Mouse (Mus musculus) embryonic facial prominence, embryonic 13.5 days (tissue): ENCODE data around the gene Plpp3. TPM values are rescaled to one million over a fixed set of nuclear protein-coding genes. Genes with fewer than 3 reads are reported as not detected.

Experiments
- ATAC-seq: fragments of 200-750 bp; cut with Nextera tagmentation; 2 replicates; pipeline ENCODE4 v1.8.0; 2017; ENCODE audit warnings: low read depth; ENCODE audit not compliant: insufficient number of reproducible peaks, insufficient read depth, low FRiP score, low TSS enrichment
- H3K27ac ChIP-seq: fragments of 300-500 bp; sonication (generic); 2 replicates; pipeline ENCODE4 v1.5.1; 2015; ENCODE audit warnings: moderate library complexity, mild to moderate bottlenecking, inconsistent platforms
- H3K27me3 ChIP-seq: fragments of 300-500 bp; sonication (generic); 2 replicates; pipeline ENCODE4 v1.6.1; 2015; ENCODE audit warnings: mild to moderate bottlenecking, inconsistent platforms
- H3K36me3 ChIP-seq: fragments of 300-500 bp; sonication (generic); 2 replicates; pipeline ENCODE4 v1.6.1; 2015; ENCODE audit warnings: mild to moderate bottlenecking, inconsistent platforms
- H3K4me1 ChIP-seq: fragments of 300-500 bp; sonication (generic); 2 replicates; pipeline ENCODE4 v1.6.1; 2015; ENCODE audit warnings: inconsistent platforms
- H3K4me2 ChIP-seq: fragments of 300-500 bp; sonication (generic); 2 replicates; pipeline ENCODE4 v1.6.1; 2015; ENCODE audit warnings: moderate library complexity, mild to moderate bottlenecking, inconsistent platforms
- H3K4me3 ChIP-seq: fragments of 300-500 bp; sonication (generic); 2 replicates; pipeline ENCODE4 v1.5.1; 2015; ENCODE audit warnings: mild to moderate bottlenecking, inconsistent platforms
- H3K9ac ChIP-seq: fragments of 300-500 bp; sonication (generic); 2 replicates; pipeline ENCODE4 v1.6.1; 2015; ENCODE audit warnings: mild to moderate bottlenecking, inconsistent platforms
- H3K9me3 ChIP-seq: fragments of 300-500 bp; sonication (generic); 2 replicates; pipeline ENCODE4 v1.6.1; 2016; ENCODE audit warnings: inconsistent platforms
- WGBS: fragments of 180-500 bp; shearing (Covaris S2); methylation state at CpG from one replicate; pipeline ENCODE4 v1.1.7; 2015; ENCODE audit warnings: mixed read lengths; 5-methylcytosine and 5-hydroxymethylcytosine counted together
- polyA plus RNA-seq: library from polyadenylated mRNA; unstranded; fragments of >200 nt; fragmentation: Nextera tagmentation; extraction: Ambion mirVana; gene quantifications from 2 replicates; pipeline ENCODE4 v1.2.1, GENCODE M21; 2015

Gene Plpp3
- polyA plus RNA-seq, 1 experiment from 2014 or later: 150 TPM

- Histone ChIP-seq H3K4me3 (no peak overlapping the region), H3K27ac (peak overlapping the region; percentile 62), H3K36me3 (peaks cover 37% of the 10 kb centered on the region), H3K4me2 (0 out of 2 replicates have a peak overlapping the region, but pooled peaks have one; percentile 1), H3K27me3 (no peaks in the 10 kb centered on the region), H3K4me1 (peaks cover 50% of the 10 kb centered on the region), H3K9me3 (no peaks in the 10 kb centered on the region), H3K9ac (no peak overlapping the region)
- 42% methylated on average over 16 of the region's 16 CpGs for WGBS
- ATAC-seq: 0 out of 2 replicates have a peak, but pooled peaks have one; percentile 37
Observed at GRCm38 (mm10) chr4:105175255-105176035, 18.3 kb downstream of the Plpp3 start.

- WGBS: 41% methylated on average over 16 of the region's 16 CpGs
- peak; percentile 71; the same call in 1 of the 2 replicates for ATAC-seq
- H3K27ac ChIP-seq: no peak overlapping the region
Observed at GRCm38 (mm10) chr4:105181014-105181658, 24.0 kb downstream of the Plpp3 start.

GRCm38 (mm10) chr4:105181659-105182167 lies 24.6 kb downstream of the Plpp3 start:
- no peak overlapping the region for H3K9ac ChIP-seq
- H3K4me3 ChIP-seq: no peak overlapping the region
- peaks cover 66% of the 10 kb centered on the region for H3K4me1 ChIP-seq
- H3K9me3 ChIP-seq: no peaks in the 10 kb centered on the region
- no peaks in the 10 kb centered on the region for H3K27me3 ChIP-seq
- H3K36me3 ChIP-seq: peaks cover 16% of the 10 kb centered on the region
- no peak for ATAC-seq
- 42% methylated on average over 3 of the region's 3 CpGs for WGBS
- no peak overlapping the region for H3K4me2 ChIP-seq
- H3K27ac ChIP-seq: no peak overlapping the region

More at GRCm38 (mm10) chr4:105181014-105181658, 24.0 kb downstream of the Plpp3 start:
- Histone ChIP-seq H3K9me3 (no peaks in the 10 kb centered on the region), H3K9ac (no peak overlapping the region), H3K27me3 (no peaks in the 10 kb centered on the region), H3K4me2 (no peak overlapping the region), H3K4me3 (no peak overlapping the region), H3K4me1 (peaks cover 60% of the 10 kb centered on the region), H3K36me3 (peaks cover 20% of the 10 kb centered on the region)

GRCm38 (mm10) chr4:105182249-105182648 lies 25.1 kb downstream of the Plpp3 start:
- WGBS: 49% methylated on average over 5 of the region's 5 CpGs
- H3K4me1 ChIP-seq: peaks cover 72% of the 10 kb centered on the region
- ATAC-seq: no peak
- no peak overlapping the region for H3K9ac ChIP-seq
- H3K9me3 ChIP-seq: no peaks in the 10 kb centered on the region
- H3K36me3 ChIP-seq: peaks cover 16% of the 10 kb centered on the region
- no peaks in the 10 kb centered on the region for H3K27me3 ChIP-seq
- H3K4me3 ChIP-seq: no peak overlapping the region
- H3K27ac ChIP-seq: no peak overlapping the region
- H3K4me2 ChIP-seq: no peak overlapping the region

GRCm38 (mm10) chr4:105184490-105184889 lies 27.3 kb downstream of the Plpp3 start:
- H3K4me3 ChIP-seq: no peak overlapping the region
- no peak overlapping the region for H3K4me2 ChIP-seq
- ATAC-seq: no peak
- H3K9me3 ChIP-seq: no peaks in the 10 kb centered on the region
- H3K9ac ChIP-seq: no peak overlapping the region
- H3K36me3 ChIP-seq: peaks cover 12% of the 10 kb centered on the region
- no peaks in the 10 kb centered on the region for H3K27me3 ChIP-seq
- H3K4me1 ChIP-seq: peaks cover 75% of the 10 kb centered on the region
- no peak overlapping the region for H3K27ac ChIP-seq
- WGBS: 58% methylated on average over 4 of the region's 4 CpGs

GRCm38 (mm10) chr4:105184924-105185323 lies 27.8 kb downstream of the Plpp3 start:
- WGBS: 74% methylated on average over 6 of the region's 6 CpGs
- no peak overlapping the region for H3K4me3 ChIP-seq
- no peak overlapping the region for H3K9ac ChIP-seq
- H3K36me3 ChIP-seq: peaks cover 8% of the 10 kb centered on the region
- no peak overlapping the region for H3K27ac ChIP-seq
- peaks cover 75% of the 10 kb centered on the region for H3K4me1 ChIP-seq
- no peaks in the 10 kb centered on the region for H3K27me3 ChIP-seq
- H3K4me2 ChIP-seq: no peak overlapping the region
- ATAC-seq: no peak
- no peaks in the 10 kb centered on the region for H3K9me3 ChIP-seq

GRCm38 (mm10) chr4:105186654-105187053 lies 29.5 kb downstream of the Plpp3 start:
- Histone ChIP-seq H3K4me3 (no peak overlapping the region), H3K27ac (no peak overlapping the region), H3K4me1 (peaks cover 75% of the 10 kb centered on the region), H3K9ac (no peak overlapping the region), H3K4me2 (no peak overlapping the region), H3K9me3 (no peaks in the 10 kb centered on the region), H3K36me3 (peaks cover 5% of the 10 kb centered on the region; the same call in 1 of the 2 replicates), H3K27me3 (no peaks in the 10 kb centered on the region)
- 91% methylated on average over 10 of the region's 10 CpGs for WGBS
- ATAC-seq: no peak

GRCm38 (mm10) chr4:105187873-105188272 lies 30.7 kb downstream of the Plpp3 start:
- no peaks in the 10 kb centered on the region for H3K27me3 ChIP-seq
- H3K4me1 ChIP-seq: peaks cover 77% of the 10 kb centered on the region
- no peak overlapping the region for H3K4me2 ChIP-seq
- WGBS: 89% methylated on average over 7 of the region's 7 CpGs
- ATAC-seq: no peak
- no peak overlapping the region for H3K27ac ChIP-seq
- H3K36me3 ChIP-seq: no peaks in the 10 kb centered on the region
- no peak overlapping the region for H3K9ac ChIP-seq
- H3K4me3 ChIP-seq: no peak overlapping the region
- H3K9me3 ChIP-seq: no peaks in the 10 kb centered on the region

GRCm38 (mm10) chr4:105188801-105189200 lies 31.7 kb downstream of the Plpp3 start:
- Histone ChIP-seq H3K27me3 (no peaks in the 10 kb centered on the region), H3K4me1 (peaks cover 78% of the 10 kb centered on the region), H3K36me3 (peaks cover 2% of the 10 kb centered on the region; the same call in 1 of the 2 replicates), H3K27ac (no peak overlapping the region), H3K9ac (no peak overlapping the region), H3K4me2 (no peak overlapping the region), H3K4me3 (no peak overlapping the region), H3K9me3 (no peaks in the 10 kb centered on the region)
- 73% methylated on average over 7 of the region's 7 CpGs for WGBS
- no peak for ATAC-seq

- H3K27ac ChIP-seq: no peak overlapping the region
- no peaks in the 10 kb centered on the region for H3K27me3 ChIP-seq
- H3K9ac ChIP-seq: no peak overlapping the region
- H3K9me3 ChIP-seq: no peaks in the 10 kb centered on the region
- peaks cover 73% of the 10 kb centered on the region for H3K4me1 ChIP-seq
- WGBS: 47% methylated on average over 4 of the region's 4 CpGs
- no peak for ATAC-seq
- H3K36me3 ChIP-seq: peaks cover 21% of the 10 kb centered on the region
- no peak overlapping the region for H3K4me3 ChIP-seq
- no peak overlapping the region for H3K4me2 ChIP-seq
Observed at GRCm38 (mm10) chr4:105190826-105191225, 33.7 kb downstream of the Plpp3 start.

- Histone ChIP-seq H3K4me3 (no peak overlapping the region), H3K27ac (no peak overlapping the region), H3K4me2 (no peak overlapping the region; the same call in 1 of the 2 replicates), H3K9me3 (no peaks in the 10 kb centered on the region), H3K4me1 (peaks cover 65% of the 10 kb centered on the region), H3K9ac (no peak overlapping the region), H3K36me3 (peaks cover 26% of the 10 kb centered on the region), H3K27me3 (no peaks in the 10 kb centered on the region)
- WGBS: 39% methylated on average over 5 of the region's 5 CpGs
- no peak for ATAC-seq
Observed at GRCm38 (mm10) chr4:105191550-105191949, 34.4 kb downstream of the Plpp3 start.
